Mouse (Mus musculus) heart, embryonic 12.5 days (tissue): ENCODE results near the gene Wdr13. TPM values are rescaled to one million over a fixed set of nuclear protein-coding genes. Genes with fewer than 3 reads are reported as not detected.
A peak's percentile ranks its signal among the peaks of the same experiment; 100 is the strongest.

Experiments
- ATAC-seq: fragments of 200-750 bp; cut with Nextera tagmentation; 2 replicates; pipeline ENCODE4 v1.8.0; 2017; ENCODE audit warnings: moderate TSS enrichment, moderate library complexity; ENCODE audit not compliant: insufficient number of reproducible peaks, low FRiP score
- H3K27ac ChIP-seq: fragments of 300-500 bp; sonication (generic); 2 replicates; pipeline ENCODE4 v1.5.1; 2016; ENCODE audit warnings: mild to moderate bottlenecking, moderate library complexity; ENCODE audit not compliant: poor library complexity, severe bottlenecking
- H3K27me3 ChIP-seq: fragments of 300-500 bp; sonication (generic); replicated peaks from 2 replicates; pipeline ENCODE4 v1.6.1; 2016; ENCODE audit warnings: mild to moderate bottlenecking, moderate library complexity
- H3K36me3 ChIP-seq: fragments of 300-500 bp; sonication (generic); 2 replicates; pipeline ENCODE4 v1.6.1; 2016; ENCODE audit warnings: mild to moderate bottlenecking, moderate library complexity
- H3K4me1 ChIP-seq: fragments of 300-500 bp; sonication (generic); replicated peaks from 2 replicates; pipeline ENCODE4 v1.6.1; 2016; ENCODE audit warnings: mild to moderate bottlenecking
- H3K4me2 ChIP-seq: fragments of 300-500 bp; sonication (generic); 2 replicates; pipeline ENCODE4 v1.6.1; 2016; ENCODE audit warnings: mild to moderate bottlenecking, moderate library complexity
- H3K4me3 ChIP-seq: fragments of 300-500 bp; sonication (generic); 2 replicates; pipeline ENCODE4 v1.5.1; 2016; ENCODE audit warnings: mild to moderate bottlenecking
- H3K9ac ChIP-seq: fragments of 300-500 bp; sonication (generic); 2 replicates; pipeline ENCODE4 v1.6.1; 2016; ENCODE audit warnings: mild to moderate bottlenecking, moderate library complexity
- H3K9me3 ChIP-seq: fragments of 300-500 bp; sonication (generic); replicated peaks from 2 replicates; pipeline ENCODE4 v1.6.1; 2016; ENCODE audit warnings: mild to moderate bottlenecking, moderate library complexity
- WGBS: fragments of 180-500 bp; shearing (Covaris S2); methylation state at CpG from one replicate; pipeline ENCODE4 v1.1.7; 2016; 5-methylcytosine and 5-hydroxymethylcytosine counted together
- polyA plus RNA-seq: library from polyadenylated mRNA; unstranded; fragments of >200 nt; fragmentation: Nextera tagmentation; extraction: Ambion mirVana; gene quantifications from 2 replicates; pipeline ENCODE4 v1.2.1, GENCODE M21; 2016

Wdr13 gene
- polyA plus RNA-seq, 1 experiment from 2014 or later = 26.7 TPM

GRCm38 (mm10) chrX:8143750-8144149 lies 11.1 kb upstream of the Wdr13 start:
- Histone ChIP-seq H3K9me3 (no peaks in the 10 kb centered on the region), H3K4me1 (peaks cover 14% of the 10 kb centered on the region), H3K27ac (no peak overlapping the region), H3K36me3 (peaks cover 29% of the 10 kb centered on the region), H3K4me2 (peak overlapping the region; percentile 77), H3K4me3 (peak overlapping the region; percentile 80), H3K9ac (peak overlapping the region; percentile 88), H3K27me3 (no peaks in the 10 kb centered on the region)
- 73% methylated on average over 7 of the region's 7 CpGs for WGBS
- no peak for ATAC-seq

- H3K27me3 ChIP-seq = no peaks in the 10 kb centered on the region
- H3K9me3 ChIP-seq = no peaks in the 10 kb centered on the region
- peaks cover 35% of the 10 kb centered on the region for H3K36me3 ChIP-seq
- no peak overlapping the region for H3K4me3 ChIP-seq
- WGBS = 63% methylated on average over 7 of the region's 7 CpGs
- no peak for ATAC-seq
- no peak overlapping the region for H3K4me2 ChIP-seq
- H3K4me1 ChIP-seq = peaks cover 14% of the 10 kb centered on the region
- H3K27ac ChIP-seq = no peak overlapping the region
- H3K9ac ChIP-seq = no peak overlapping the region
Observed at GRCm38 (mm10) chrX:8142948-8143347, 10.3 kb upstream of the Wdr13 start.

GRCm38 (mm10) chrX:8141058-8141457 lies 8.4 kb upstream of the Wdr13 start:
- Histone ChIP-seq H3K36me3 (peaks cover 35% of the 10 kb centered on the region), H3K9ac (no peak overlapping the region), H3K27ac (no peak overlapping the region), H3K4me2 (no peak overlapping the region), H3K27me3 (no peaks in the 10 kb centered on the region), H3K9me3 (no peaks in the 10 kb centered on the region), H3K4me1 (peaks cover 14% of the 10 kb centered on the region), H3K4me3 (no peak overlapping the region)
- WGBS = 78% methylated on average over 3 of the region's 3 CpGs
- ATAC-seq = no peak

- Histone ChIP-seq H3K4me2 (no peak overlapping the region), H3K36me3 (peaks cover 35% of the 10 kb centered on the region), H3K4me1 (peaks cover 14% of the 10 kb centered on the region), H3K27me3 (no peaks in the 10 kb centered on the region), H3K4me3 (no peak overlapping the region), H3K27ac (no peak overlapping the region), H3K9ac (no peak overlapping the region), H3K9me3 (no peaks in the 10 kb centered on the region)
- 89% methylated on average over 2 of the region's 2 CpGs for WGBS
- ATAC-seq = no peak
Observed at GRCm38 (mm10) chrX:8140446-8140845, 7.8 kb upstream of the Wdr13 start.

- ATAC-seq = no peak
- H3K9me3 ChIP-seq = no peaks in the 10 kb centered on the region
- peaks cover 35% of the 10 kb centered on the region for H3K36me3 ChIP-seq
- H3K9ac ChIP-seq = no peak overlapping the region
- WGBS = 63% methylated on average over 1 of the region's 1 CpGs
- H3K27me3 ChIP-seq = no peaks in the 10 kb centered on the region
- H3K4me1 ChIP-seq = peaks cover 14% of the 10 kb centered on the region
- no peak overlapping the region for H3K27ac ChIP-seq
- H3K4me3 ChIP-seq = no peak overlapping the region
- no peak overlapping the region for H3K4me2 ChIP-seq
Observed at GRCm38 (mm10) chrX:8139480-8139879, 6.8 kb upstream of the Wdr13 start.

- Histone ChIP-seq H3K27me3 (no peaks in the 10 kb centered on the region), H3K9me3 (no peaks in the 10 kb centered on the region), H3K27ac (no peak overlapping the region), H3K9ac (no peak overlapping the region), H3K4me2 (no peak overlapping the region), H3K36me3 (peaks cover 15% of the 10 kb centered on the region), H3K4me3 (no peak overlapping the region), H3K4me1 (0 out of 2 replicates have a peak, but pooled peaks cover 4% of the 10 kb centered on the region)
- ATAC-seq = no peak
- WGBS = 55% methylated on average over 2 of the region's 2 CpGs
Observed at GRCm38 (mm10) chrX:8135886-8136285, 3.2 kb upstream of the Wdr13 start.

- H3K36me3 ChIP-seq = peaks cover 40% of the 10 kb centered on the region
- H3K9ac ChIP-seq = 0 out of 2 replicates have a peak overlapping the region, but pooled peaks have one; percentile 24
- WGBS = 87% methylated on average over 17 of the region's 17 CpGs
- H3K27me3 ChIP-seq = no peaks in the 10 kb centered on the region
- peak overlapping the region; percentile 66 for H3K4me3 ChIP-seq
- no peak for ATAC-seq
- no peaks in the 10 kb centered on the region for H3K9me3 ChIP-seq
- H3K4me2 ChIP-seq = peak overlapping the region; percentile 72
- no peak overlapping the region for H3K27ac ChIP-seq
- H3K4me1 ChIP-seq = 0 out of 2 replicates have a peak, but pooled peaks cover 4% of the 10 kb centered on the region
Observed at GRCm38 (mm10) chrX:8131393-8131792, 1.3 kb downstream of the Wdr13 start.

GRCm38 (mm10) chrX:8125235-8125634 lies 7.5 kb downstream of the Wdr13 start:
- no peak for ATAC-seq
- H3K9me3 ChIP-seq = 0 out of 2 replicates have a peak, but pooled peaks cover 2% of the 10 kb centered on the region
- no peaks in the 10 kb centered on the region for H3K4me1 ChIP-seq
- 73% methylated on average over 7 of the region's 7 CpGs for WGBS
- H3K27ac ChIP-seq = no peak overlapping the region
- H3K36me3 ChIP-seq = peaks cover 54% of the 10 kb centered on the region
- no peak overlapping the region for H3K4me2 ChIP-seq
- H3K27me3 ChIP-seq = no peaks in the 10 kb centered on the region
- no peak overlapping the region for H3K4me3 ChIP-seq
- H3K9ac ChIP-seq = no peak overlapping the region

- H3K4me3 ChIP-seq = no peak overlapping the region
- no peak overlapping the region for H3K9ac ChIP-seq
- WGBS = 74% methylated on average over 6 of the region's 6 CpGs
- no peak overlapping the region for H3K4me2 ChIP-seq
- no peak for ATAC-seq
- H3K9me3 ChIP-seq = peaks cover 9% of the 10 kb centered on the region; the same call in 1 of the 2 replicates
- H3K27ac ChIP-seq = no peak overlapping the region
- no peaks in the 10 kb centered on the region for H3K4me1 ChIP-seq
- H3K27me3 ChIP-seq = no peaks in the 10 kb centered on the region
- peaks cover 41% of the 10 kb centered on the region for H3K36me3 ChIP-seq
Observed at GRCm38 (mm10) chrX:8123821-8124470, 8.7 kb downstream of the Wdr13 start.

- Histone ChIP-seq H3K9me3 (peaks cover 6% of the 10 kb centered on the region; the same call in 1 of the 2 replicates), H3K9ac (no peak overlapping the region), H3K4me3 (no peak overlapping the region), H3K27me3 (no peaks in the 10 kb centered on the region), H3K36me3 (no peaks in the 10 kb centered on the region), H3K4me1 (no peaks in the 10 kb centered on the region), H3K4me2 (no peak overlapping the region), H3K27ac (no peak overlapping the region)
- no peak for ATAC-seq
Observed at GRCm38 (mm10) chrX:8117264-8117663, 15.4 kb downstream of the Wdr13 start.

GRCm38 (mm10) chrX:8115275-8115674 lies 17.4 kb downstream of the Wdr13 start:
- H3K4me3 ChIP-seq = no peak overlapping the region
- no peaks in the 10 kb centered on the region for H3K4me1 ChIP-seq
- WGBS = 71% methylated on average over 4 of the region's 4 CpGs
- no peak overlapping the region for H3K9ac ChIP-seq
- no peaks in the 10 kb centered on the region for H3K27me3 ChIP-seq
- no peak overlapping the region for H3K27ac ChIP-seq
- H3K9me3 ChIP-seq = peaks cover 6% of the 10 kb centered on the region; the same call in 1 of the 2 replicates
- no peak overlapping the region for H3K4me2 ChIP-seq
- ATAC-seq = no peak
- H3K36me3 ChIP-seq = no peaks in the 10 kb centered on the region

- Histone ChIP-seq H3K4me3 (no peak overlapping the region), H3K9ac (no peak overlapping the region), H3K4me2 (no peak overlapping the region), H3K9me3 (no peaks in the 10 kb centered on the region), H3K4me1 (peaks cover 7% of the 10 kb centered on the region), H3K27me3 (no peaks in the 10 kb centered on the region), H3K36me3 (no peaks in the 10 kb centered on the region), H3K27ac (no peak overlapping the region)
- no peak for ATAC-seq
- 88% methylated on average over 3 of the region's 3 CpGs for WGBS
Observed at GRCm38 (mm10) chrX:8105019-8105418, 27.7 kb downstream of the Wdr13 start.
